Mouse (Mus musculus): Measurements from ENCODE around the gene Zfp213. TPM values are rescaled to one million over a fixed set of nuclear protein-coding genes. Genes with fewer than 3 reads are reported as not detected.

Zfp213 gene
- polyA plus RNA-seq, 1 experiment from 2014 or later, result 14.6 TPM

DNA sequence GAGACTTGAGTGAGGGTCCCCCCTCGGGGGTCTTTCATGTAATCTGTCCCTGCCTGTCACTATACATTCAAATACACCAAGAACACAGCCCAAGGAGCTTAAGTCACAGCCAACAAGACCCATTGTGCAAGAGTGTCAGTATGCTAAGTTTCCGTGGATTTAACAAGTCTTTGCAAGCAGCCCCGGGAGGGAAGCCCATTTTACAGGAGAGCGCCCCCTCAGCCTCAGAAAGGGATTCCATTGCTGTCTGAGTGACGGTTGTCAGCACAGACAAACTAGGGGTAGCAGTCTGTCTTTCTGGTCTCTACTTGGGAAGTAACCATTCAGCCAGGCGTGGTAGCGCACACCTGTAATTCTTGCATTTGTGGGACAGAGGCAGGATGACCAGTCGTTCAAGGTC is 10.1 kb upstream of the Zfp213 start:
- DNase-seq (ENCODE audit: low spot score), result no peak

- DNase-seq (ENCODE audit: low spot score), result no peak
These were observed 8.0 kb upstream of the Zfp213 start for GRCm38 (mm10) chr17:23572059-23572458.

DNA sequence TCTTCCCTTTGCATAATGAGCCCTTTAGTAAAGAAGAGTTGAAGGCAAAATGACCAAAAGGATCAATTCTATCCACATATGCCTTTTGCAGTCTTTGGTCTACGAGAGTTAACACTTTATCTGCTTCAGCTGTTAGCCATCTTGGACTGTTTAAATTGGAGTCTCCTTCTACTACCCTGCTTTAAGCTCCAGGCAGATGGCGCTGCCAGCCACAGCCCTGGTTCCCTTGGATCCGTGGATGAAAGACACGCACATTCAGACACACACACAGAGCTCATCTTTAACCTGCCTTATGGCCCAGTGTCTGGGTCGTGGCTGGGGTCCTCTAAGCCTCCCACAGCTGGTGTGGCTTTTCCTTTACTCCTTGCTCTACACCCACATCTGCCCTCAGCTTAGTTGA is 7.0 kb upstream of the Zfp213 start:
- DNase-seq (ENCODE audit: low spot score), result no peak

DNA sequence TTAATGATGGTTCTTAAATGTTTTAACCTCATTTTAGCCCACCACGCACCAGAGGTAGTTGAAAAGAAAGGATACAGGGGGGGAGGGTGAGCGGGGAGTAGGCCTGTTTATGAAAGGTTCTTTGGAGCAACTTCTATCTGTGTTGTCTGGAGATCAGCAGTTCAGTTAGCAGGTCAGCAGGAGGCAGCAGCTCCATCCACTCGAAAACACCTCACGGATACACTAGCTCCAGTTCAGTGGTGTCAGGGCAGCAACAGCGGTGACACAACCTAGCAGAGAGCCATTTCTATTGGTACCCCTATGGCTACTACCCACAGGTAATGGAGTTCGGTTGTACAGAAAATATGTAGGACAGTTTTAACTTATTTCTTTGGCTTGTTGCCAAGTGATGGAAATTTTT is 6.0 kb upstream of the Zfp213 start:
- DNase-seq (ENCODE audit: low spot score), result peak; percentile 53

GRCm38 (mm10) chr17:23568370-23568769 is 4.3 kb upstream of the Zfp213 start:
- no peak for DNase-seq (ENCODE audit: low spot score)

- peak; percentile 44 for DNase-seq (ENCODE audit: low spot score)
These were observed 2.7 kb upstream of the Zfp213 start for GRCm38 (mm10) chr17:23566787-23567186.

DNA sequence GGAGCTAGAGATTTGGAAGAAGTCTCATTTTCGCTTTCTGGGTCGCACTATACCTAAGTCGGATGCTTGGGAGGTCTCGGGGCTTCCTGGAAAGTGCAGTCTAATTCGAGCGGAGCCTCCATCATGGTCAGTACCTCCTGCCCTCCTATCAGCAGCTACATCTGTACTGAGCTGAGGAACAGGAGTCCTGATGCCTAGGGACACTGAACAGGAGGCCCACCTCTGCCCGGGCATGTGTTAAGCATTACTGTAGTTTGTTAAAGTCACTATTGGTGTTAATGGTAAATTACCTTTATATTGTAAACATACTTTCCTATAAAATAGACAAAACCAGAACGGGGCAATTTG is 304 bp upstream of the Zfp213 start:
- no peak for DNase-seq (ENCODE audit: low spot score)

DNA sequence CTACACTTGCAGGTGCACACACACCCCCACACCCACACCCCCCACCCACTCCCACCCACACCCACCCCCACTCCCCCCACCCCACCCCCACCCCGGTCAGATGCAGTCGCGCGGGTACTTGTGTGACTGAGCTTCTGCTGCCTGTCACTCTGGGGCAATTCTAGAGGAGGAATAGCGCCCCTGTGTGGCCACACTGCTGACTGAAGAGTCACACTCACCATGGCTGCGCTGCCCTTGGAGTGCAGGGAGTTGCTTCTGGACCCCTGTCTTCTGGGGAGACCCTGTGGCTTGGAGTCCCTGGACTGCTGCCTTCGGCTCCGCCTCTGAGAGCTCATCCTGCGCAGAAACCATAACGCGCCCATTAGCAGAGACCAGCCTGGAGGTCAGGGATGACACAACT is 4.3 kb downstream of the Zfp213 start:
- DNase-seq (ENCODE audit: low spot score), result peak; percentile 61

GRCm38 (mm10) chr17:23555243-23555916 is 8.7 kb downstream of the Zfp213 start:
- DNase-seq (ENCODE audit: low spot score), result no peak

DNA sequence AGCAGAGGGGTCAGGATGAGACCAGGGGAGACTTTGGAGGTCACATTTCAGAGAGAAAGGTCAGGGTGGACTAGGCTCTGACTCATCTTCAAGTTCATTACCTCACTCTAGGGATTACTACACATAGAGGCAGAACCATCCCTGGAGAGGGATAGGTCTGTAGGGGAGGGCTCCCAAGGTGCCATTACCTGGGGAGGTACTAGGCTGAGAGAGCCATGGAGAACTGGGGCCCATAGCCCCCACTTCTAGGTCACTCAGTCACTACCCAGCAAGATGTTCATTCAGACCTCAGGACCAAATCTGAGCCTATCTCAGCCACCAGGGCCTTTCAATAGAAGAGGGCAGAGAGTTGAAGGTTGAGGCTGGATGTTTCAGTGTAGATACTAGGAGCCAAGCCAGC is 9.7 kb downstream of the Zfp213 start:
- DNase-seq (ENCODE audit: low spot score), result no peak

DNA sequence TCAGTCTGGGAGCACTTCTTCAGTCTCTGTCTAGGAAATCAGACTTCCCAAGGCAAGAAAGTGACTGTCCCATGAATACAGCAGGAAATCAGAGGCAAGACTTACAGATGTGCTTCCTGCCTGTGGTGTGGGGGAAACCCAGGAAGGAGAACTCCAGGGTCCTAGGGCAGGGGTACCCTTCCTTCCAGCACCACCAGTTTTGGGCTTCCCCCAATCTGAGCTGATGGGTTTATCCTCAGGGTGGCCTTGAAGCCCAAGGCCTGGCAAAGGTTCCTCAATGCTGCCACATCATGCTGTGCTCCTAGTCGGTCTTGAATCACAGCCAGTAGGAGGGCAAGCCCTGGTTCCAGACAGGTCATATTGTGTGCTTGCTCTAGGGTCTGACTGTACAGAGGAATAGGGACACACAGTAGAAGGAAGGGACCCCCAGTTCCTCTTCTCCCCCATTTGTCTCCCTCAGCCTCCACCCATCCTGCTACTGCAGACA is 10.4 kb downstream of the Zfp213 start:
- no peak for DNase-seq (ENCODE audit: low spot score)

DNA sequence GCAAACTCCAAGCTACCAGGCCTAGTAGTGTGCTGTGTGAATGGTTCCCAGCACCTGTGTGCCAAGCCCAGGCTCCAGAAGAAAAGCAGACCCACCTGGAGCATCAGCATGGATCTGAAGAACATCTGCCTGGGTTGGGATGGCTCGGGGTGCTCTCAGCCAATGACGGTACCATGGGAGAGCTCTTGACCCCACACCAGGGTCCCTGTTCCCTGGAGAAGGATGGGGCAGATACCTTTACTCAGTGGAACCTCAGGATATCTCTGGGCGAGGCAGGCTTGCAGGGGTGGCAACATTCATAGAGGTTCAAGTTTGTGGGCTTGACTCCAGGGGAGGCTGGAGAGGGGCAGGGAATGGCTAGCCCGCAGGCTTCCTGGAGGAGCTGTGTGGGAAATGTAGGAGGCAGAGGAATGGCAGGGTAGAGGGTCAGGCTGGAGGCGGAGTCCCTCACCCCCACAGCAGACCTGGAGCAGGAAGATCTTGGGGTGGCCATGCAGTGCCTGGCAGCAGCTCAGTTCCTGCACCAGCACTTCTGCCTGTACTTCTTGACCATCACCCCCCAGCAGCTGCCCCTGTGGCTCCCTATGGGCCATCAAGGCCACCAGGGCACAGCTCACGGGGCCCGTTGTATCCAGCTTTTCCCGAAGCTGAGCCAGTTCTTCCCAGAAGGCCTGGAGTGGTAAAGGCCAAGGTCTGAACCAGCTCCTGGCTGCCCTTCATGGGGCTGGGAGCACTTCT is 11.0 kb downstream of the Zfp213 start:
- DNase-seq (ENCODE audit: low spot score), result no peak

DNA sequence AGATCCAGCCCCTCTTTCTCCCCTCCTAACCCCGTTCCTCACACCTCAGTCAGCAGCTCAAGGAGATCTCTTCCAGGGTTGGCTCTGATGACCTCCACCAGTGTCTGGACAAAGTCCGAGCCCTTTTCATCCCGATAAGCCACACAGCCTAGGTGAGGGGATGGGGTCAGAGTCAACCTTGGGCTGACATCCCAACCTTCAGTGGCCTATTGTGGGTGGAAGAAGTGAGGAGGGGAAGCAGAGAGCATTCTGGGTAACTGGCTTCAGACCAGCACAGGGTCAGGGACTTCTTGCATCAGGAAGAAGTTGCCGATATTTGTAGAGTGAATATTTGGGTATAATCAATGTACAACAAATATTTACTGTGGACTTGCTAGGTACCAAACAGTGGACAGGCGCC is 12.1 kb downstream of the Zfp213 start:
- no peak for DNase-seq (ENCODE audit: low spot score)

GRCm38 (mm10) chr17:23551416-23551815 is 12.6 kb downstream of the Zfp213 start:
- DNase-seq (ENCODE audit: low spot score), result no peak

DNA sequence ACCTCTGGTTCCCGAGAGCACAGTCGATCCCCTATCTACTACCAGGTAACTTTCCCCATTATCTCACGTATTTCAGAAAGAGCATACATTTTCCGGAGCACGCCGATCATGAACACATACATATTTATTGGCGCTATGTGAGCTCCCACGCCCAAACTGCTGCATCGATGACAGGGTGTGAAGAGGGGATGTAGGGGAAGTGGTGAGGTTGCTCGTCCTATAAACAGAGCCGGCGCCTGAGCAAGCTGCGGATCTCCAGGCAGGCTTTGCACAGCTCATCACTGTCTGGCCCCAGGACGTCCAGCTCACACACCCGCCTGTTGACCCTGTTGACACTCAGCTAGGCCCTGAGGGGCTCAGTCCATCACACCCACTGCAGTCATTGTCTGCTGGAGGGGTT is 13.2 kb downstream of the Zfp213 start:
- DNase-seq (ENCODE audit: low spot score), result peak; percentile 53

GRCm38 (mm10) chr17:23550188-23550791 is 13.7 kb downstream of the Zfp213 start:
- peak; percentile 92 for DNase-seq (ENCODE audit: low spot score)

DNA sequence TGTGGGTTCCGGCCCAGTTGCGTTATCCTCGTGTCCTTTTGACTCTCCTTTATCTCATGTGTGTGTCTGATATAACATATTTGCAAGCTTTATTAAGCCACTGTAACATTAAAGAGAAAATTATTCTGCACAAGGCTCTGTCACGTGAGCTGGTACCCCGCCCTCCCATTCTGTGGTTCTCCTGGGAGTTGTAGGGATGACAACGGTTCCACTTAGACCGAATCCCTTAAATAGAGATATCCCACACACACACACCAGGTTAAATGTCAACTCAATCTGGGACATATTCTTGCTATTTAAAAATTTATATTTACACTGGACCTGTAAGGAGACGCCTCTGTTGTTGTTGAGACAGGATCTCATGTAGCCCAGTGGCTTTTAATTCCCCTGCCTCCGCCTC is 14.6 kb downstream of the Zfp213 start:
- no peak for DNase-seq (ENCODE audit: low spot score)

- peak; percentile 88 for DNase-seq (ENCODE audit: low spot score)
These were observed 15.4 kb downstream of the Zfp213 start for GRCm38 (mm10) chr17:23548615-23549014.

DNA sequence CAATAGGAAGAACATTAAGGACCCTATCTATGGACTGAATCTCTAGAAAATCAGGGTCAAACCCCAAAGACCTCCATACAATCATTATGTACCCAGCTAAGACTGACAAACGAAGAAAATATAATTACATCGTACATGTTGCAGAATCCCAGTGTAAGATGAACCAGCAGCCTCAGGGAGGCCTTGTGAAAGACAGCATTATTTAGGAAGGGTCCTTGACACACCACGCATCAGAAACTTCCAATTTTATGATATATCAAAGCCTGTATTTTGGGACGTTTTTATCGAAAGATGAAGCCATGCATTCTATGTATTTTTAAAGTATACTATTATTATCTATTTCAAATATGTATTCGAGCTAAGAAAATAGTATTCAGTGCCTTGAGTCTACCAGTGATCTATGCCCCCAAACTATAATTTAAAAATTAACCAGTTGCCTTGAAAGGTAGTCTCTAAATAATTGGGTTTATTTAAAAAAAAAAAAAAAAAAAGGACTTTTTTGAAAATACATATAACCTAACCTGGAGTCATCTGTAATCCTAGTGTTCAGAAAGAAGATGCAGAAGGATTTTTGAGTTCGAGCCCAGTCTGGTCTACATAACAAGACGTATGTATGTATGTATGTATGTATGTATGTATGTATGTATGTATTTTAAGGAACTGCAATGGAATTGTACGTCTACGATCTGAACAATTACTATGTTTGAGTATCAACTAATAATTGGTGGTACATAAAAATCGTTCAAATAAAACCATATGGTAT is 16.2 kb downstream of the Zfp213 start:
- no peak for DNase-seq (ENCODE audit: low spot score)

DNA sequence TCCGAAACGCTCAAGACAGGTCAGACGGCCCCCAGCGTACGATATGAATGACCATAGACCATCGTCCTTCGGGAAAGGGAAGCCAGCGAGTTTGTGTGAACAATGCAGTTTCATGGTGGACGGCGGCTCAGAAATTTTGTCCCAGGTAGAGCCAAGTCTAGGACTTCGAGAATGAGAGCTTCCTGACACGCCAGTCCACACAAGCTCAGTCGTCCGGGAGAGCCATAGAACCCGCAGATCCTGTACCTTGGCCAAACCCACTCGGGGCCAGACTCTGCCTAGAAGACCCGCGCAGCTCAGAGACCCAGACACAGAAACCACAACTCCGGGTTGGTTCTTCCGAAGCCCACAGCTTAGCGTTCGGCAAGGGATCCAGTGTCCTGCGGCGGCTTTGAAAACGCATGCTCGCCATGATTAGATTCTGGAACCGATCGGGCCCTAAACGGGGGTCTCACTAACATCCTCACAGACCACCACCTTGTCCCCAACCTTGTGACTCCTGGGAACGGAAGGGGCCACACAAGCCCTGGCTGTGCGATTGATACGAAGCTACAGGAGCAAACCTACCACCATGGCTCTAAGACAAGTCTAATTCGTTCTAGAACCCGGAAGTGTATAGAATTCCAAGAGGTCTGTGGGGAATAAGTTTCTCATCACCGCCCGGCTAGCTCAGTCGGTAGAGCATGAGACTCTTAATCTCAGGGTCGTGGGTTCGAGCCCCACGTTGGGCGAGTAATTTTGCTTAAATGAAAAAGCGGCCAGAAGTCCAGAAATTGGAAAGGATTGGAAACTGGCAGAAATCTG is 17.1 kb downstream of the Zfp213 start:
- DNase-seq (ENCODE audit: low spot score), result peak; percentile 93

DNA sequence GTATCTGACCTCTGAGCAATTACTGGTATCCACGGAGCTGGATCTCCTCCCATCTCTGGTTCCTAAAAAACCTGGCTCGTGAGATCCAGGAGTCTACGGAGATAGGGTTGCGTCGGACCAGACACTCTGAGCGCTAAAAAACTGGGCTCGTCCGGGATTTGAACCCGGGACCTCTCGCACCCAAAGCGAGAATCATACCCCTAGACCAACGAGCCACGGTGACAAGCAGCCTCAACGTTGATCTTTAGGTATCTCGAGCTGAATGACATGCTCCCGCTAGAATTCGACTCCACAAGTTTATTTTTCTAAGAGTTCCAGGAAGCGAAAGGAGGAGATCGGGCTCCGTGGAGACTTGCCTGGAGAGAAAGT is 17.7 kb downstream of the Zfp213 start:
- DNase-seq (ENCODE audit: low spot score), result peak; percentile 87

All from thymus, postnatal 0 days (tissue).